Mouse (Mus musculus): ENCODE results near the gene Gm20826. TPM values are rescaled to one million over a fixed set of nuclear protein-coding genes. Genes with fewer than 3 reads are reported as not detected.

Gene Gm20826
- total RNA-seq (2023), result under 1 TPM; 0.24 to 0.29 TPM

GRCm38 (mm10) chrY:7638389-7638788 lies at the start of gene Gm20826:
Gene Gm20826, minus strand, starts transcription at chrY:7638489.

Other genes with a start within 250 kb of the Gm20826 start
- not detected for gene Gm21788, start 233.5 kb downstream of the Gm20826 start, total RNA-seq (2023)
- not detected for gene Gm28576, start 84.5 kb upstream of the Gm20826 start, total RNA-seq (2023)